Mouse (Mus musculus): Measurements from ENCODE around the gene Exosc5.

Gene Exosc5

GRCm38 (mm10) chr7:25636373-25636772 is 22.6 kb upstream of the Exosc5 start:
- DNase-seq (ENCODE audit: low spot score in 2 of 2), result peak in 1 of 2 experiments; percentile 43

GRCm38 (mm10) chr7:25637099-25637498 is 21.9 kb upstream of the Exosc5 start:
- DNase-seq (ENCODE audit: low spot score in 2 of 2), result no peak

- DNase-seq (ENCODE audit: low spot score in 2 of 2), result no peak
Measured at GRCm38 (mm10) chr7:25639754-25640153, 19.2 kb upstream of the Exosc5 start.

DNA sequence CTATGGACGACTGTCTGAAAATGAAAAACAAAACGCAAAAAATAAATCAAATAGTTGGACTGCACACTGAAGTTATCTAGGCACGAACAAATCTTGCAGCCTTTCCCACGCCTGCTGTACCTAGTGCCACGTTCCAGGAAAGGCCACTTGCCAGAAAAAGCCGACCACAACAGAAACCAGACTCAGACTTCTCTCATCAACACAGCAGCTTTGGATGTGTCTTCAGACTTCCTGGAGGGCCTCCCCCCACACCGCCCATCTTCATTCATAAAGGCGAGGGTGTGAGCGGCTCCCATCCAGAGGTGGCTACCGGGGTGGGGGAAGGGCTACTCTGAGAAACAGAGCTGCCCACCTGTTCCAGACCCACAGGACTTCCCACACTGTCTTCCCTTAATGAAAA is 14.8 kb upstream of the Exosc5 start:
- no peak for DNase-seq (ENCODE audit: low spot score in 2 of 2)

GRCm38 (mm10) chr7:25644631-25645030 is 14.3 kb upstream of the Exosc5 start:
- no peak for DNase-seq (ENCODE audit: low spot score in 2 of 2)

DNA sequence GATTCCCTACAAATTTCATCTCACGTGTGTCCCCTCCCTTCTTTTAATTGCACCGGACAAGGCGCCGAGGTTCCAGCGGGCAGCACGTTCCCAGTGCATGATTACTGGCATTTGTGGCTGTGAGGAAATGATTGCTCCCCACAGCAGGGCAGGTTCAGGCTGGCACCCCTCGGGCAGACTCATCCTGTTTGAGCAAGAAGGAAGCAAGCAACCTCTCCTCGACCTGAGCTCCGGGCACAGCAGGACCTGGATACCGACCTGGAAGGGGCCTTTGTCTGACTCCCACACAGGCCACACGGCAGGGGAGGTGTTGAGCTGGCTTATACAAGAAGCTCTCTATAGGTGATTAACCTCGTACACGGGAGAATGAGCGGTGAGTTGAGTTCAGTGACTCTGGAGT is 13.9 kb upstream of the Exosc5 start:
- peak in 1 of 2 experiments; percentile 33 for DNase-seq (ENCODE audit: low spot score in 2 of 2)

GRCm38 (mm10) chr7:25647574-25648123 is 11.3 kb upstream of the Exosc5 start:
- DNase-seq (ENCODE audit: low spot score in 2 of 2), result peak; percentile 75 to 83

DNA sequence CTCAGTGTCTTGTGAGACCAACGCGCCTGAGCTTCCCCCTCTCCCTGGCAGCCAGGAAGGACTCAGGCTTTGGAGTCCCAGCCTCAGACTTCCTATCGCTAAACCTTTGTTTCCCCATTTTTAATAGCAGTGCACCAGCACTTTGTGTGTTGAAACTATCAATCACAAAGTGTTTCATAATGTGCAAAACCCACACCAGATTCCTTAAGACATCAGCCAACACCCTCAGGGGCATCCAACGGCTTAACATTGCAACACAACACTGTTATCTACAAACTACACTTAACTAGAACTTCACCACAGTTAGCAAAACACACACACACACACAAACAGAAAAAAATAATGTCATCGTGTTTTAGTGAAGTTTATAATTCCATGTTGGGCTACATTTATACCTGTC is 9.1 kb upstream of the Exosc5 start:
- DNase-seq (ENCODE audit: low spot score in 2 of 2), result no peak

DNA sequence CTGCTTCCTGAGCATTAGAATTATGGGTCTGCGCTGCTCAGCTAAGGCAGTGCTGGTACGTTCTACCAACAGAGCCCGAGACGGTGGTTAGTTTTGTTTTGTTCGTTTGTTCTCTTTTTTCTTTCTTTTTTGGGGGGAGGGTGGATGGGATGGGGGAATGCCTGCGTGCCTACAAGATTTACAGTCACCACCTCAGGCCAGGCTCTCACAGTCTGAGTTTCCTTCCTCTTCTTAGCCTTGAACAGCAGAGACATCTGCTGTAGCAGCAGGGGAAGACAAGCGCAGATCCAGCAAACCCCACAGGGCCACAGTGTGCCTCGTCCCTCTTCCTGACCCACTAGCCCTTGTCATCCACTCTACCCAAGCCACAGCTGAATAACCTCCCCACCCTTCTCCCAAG is 7.7 kb upstream of the Exosc5 start:
- DNase-seq (ENCODE audit: low spot score in 2 of 2), result peak in 1 of 2 experiments; percentile 42

GRCm38 (mm10) chr7:25652244-25652759 is 6.7 kb upstream of the Exosc5 start:
- DNase-seq (ENCODE audit: low spot score in 2 of 2), result no peak

- DNase-seq (ENCODE audit: low spot score in 2 of 2), result no peak
Measured at GRCm38 (mm10) chr7:25655601-25656428, 3.1 kb upstream of the Exosc5 start.

DNA sequence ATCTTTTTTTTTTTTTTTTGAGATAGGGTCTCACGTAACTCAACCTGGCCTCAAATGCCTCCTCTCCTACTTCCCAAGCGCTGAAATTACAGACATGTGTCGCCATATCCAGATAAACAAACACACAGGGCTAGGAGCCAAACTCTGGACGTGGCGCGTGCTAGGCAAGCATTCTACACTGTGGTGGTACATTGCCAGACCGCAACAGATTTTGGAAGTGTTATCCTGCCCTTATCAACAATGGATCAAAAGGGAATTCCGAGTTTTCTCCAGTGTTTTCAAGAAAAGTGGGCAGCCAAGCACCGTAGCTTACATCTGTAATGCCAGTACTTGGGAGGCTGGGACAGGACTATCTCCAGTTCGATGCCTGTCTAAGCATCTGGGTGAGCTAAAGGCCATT is 1.2 kb upstream of the Exosc5 start:
- DNase-seq (ENCODE audit: low spot score in 2 of 2), result no peak

DNA sequence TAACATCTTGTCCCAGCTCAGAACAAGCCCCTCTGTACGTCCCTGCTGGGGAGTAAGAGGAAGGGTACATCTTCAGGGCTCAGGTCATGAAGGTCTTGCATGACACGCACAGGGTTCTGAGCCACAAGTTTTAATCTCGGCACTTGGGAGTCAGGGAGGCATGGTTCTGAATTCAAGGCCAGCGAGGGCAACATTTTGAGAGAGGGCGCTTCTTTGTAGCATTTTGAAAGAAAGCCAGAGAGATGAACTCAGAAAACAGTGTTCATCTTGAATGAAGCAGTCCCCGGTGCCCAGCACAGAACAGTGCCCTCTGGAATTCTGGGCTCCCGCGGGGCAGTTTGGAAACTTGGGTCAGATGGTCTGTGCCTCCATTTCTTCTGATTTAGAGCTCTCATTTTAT is 7.4 kb downstream of the Exosc5 start:
- DNase-seq (ENCODE audit: low spot score in 2 of 2), result no peak

DNA sequence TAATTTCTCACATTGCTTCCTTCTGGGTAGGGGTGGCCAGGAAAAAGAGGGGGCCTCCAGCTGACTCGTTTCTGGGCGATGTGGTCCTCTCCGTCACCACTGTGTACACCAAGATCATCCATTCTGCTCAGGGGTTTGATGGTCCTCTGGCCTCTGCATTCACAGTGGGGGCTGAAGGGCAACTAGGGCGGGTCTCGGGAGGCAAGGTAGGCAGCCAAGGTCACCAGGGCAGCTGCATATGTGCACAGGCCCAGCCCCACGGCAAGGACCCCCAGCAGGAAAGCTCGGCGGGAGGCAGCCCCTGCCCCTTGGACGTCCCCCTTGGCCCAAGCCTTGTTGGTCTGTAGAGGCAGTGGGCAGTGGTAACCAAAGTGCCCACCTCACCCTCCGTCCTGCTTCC is 10.2 kb downstream of the Exosc5 start:
- DNase-seq (ENCODE audit: low spot score in 2 of 2), result no peak

DNA sequence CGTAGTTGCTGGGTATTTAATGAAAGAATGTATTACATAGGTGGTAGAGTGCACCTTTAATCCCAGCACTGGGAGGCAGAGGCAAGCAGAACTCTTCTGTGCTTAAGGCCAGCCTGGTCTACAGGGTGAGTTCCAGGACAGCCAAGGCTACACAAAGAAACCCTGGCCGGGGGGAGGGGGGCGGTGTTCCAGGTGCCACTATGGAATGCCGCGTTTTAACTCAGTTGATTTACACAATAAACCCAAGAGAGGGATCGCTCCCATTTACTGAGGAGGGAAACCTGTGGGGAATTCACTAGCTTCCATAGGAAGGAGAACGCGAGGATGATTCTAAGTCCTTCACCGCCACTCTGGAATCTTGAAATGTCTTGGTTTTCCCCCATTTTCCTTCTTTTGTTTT is 10.7 kb downstream of the Exosc5 start:
- DNase-seq (ENCODE audit: low spot score in 2 of 2), result no peak

- DNase-seq (ENCODE audit: low spot score in 2 of 2), result no peak
Measured at GRCm38 (mm10) chr7:25670096-25670495, 11.1 kb downstream of the Exosc5 start.

- no peak for DNase-seq (ENCODE audit: low spot score in 2 of 2)
Measured at GRCm38 (mm10) chr7:25671686-25672085, 12.7 kb downstream of the Exosc5 start.

DNA sequence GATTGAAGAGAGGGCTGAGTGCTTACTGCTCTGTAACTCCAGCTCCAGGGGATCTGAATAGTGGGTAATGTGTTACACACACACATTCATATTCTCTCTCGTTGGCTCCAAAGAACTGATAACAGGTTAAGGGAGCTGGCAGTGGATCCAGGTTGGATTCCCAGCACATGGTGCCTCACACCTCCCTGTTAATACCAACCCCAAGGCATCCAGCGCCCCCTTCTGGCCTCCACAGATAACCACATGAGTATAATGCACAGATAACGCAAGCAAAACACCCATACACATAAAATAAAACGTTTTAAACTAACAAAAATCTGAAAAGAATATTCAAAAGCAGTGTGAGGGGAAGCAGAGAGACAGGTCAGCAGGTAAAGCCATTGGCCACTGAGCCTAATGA is 13.5 kb downstream of the Exosc5 start:
- no peak for DNase-seq (ENCODE audit: low spot score in 2 of 2)

DNA sequence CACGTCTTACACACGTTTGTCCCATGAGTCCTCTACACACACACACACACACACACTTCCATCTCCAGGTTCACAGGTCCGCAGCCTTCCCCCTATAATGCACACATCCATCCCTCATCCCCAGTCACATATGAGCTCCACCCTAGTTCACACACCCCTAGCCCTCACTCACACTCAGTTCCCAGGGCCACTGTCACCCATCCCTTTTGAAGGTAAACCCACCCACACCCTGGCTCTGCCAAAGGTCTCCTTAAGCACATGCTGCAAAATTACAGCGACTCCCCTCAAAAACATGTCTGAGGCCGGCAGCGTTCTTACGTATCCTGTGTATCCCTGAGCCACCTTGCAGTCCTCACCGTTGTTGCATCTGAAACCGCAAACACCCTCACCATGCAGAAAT is 15.3 kb downstream of the Exosc5 start:
- DNase-seq (ENCODE audit: low spot score in 2 of 2), result no peak

DNA sequence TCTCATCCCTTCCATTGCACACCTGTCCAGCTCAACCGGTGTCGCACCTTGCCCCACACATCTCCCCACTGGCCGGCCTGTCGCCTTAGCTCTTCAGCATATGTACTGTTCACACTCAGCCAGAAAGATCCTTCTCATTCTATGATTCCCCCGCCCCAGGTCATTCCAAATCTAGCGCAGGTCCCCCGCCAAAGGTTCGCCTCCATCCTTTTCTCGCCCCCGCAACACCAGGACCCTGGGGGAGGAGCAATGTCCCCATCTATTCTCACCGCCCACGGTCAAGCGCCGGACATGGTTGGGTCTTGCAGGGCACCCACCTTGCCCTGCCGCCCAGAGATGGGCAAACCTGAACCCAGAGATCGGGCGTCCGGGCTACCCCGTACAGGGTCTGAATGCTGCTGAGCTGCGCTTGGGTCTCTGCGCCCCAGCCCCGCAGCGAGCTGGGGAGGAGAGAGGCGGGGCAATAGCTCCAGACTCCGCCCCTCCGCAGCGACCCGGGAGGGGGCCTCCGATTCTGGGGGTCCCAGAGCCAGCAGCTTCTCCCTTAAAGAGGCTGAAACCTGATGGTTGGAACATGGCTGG is 15.8 kb downstream of the Exosc5 start, which contains the start of gene Tmem91:
TSS of gene Tmem91 (minus strand) at position 448 of the 582 bp plus-strand sequence.
- no peak for DNase-seq (ENCODE audit: low spot score in 2 of 2)

GRCm38 (mm10) chr7:25675405-25675804 is 16.4 kb downstream of the Exosc5 start:
- no peak for DNase-seq (ENCODE audit: low spot score in 2 of 2)

DNA sequence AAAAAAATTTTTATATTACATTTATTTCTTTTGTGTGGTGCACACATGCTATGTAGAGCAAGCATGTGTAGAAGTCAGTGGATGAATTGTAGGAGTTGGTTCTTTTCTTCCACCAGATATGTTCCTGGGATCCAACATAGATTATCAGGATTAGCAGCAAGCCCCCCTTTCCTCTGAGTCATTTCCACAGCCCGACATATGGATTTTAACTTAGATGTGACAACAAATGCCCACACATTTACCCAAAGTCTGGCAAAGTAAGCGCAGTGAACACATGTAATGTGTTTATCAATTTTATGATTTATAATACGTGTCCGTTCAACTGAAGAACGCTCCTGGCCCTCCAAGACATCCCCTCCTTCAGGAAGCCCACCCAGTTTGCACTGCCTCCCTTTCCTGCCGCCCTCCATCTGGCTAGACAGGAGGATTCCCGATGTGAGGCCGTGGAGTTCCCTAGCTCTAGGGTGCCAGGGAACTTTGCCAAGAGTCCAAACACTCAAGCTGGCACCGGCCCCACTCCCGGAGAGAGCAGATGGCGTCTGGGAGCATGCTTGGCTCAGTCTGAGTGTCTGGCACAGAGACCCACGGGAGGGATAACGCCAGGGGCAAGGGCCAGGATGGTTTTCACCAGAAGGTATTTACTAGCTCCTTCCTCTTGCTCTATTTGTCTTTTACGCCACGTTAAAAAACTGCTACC is 17.3 kb downstream of the Exosc5 start:
- DNase-seq (ENCODE audit: low spot score in 2 of 2), result no peak
